Mouse (Mus musculus) gastrocnemius, postnatal 14 days (tissue): ENCODE measurements at regions not wholly inside any gene's neighbourhood (a gene's known extent, or its start where the extent isn't known, plus 50 kb on each side); places are given as distances from the start of the nearest gene placed in this dataset.

Experiments used
- DNase-seq: peaks from one replicate; pipeline ENCODE4 v3.0.0; 2021; ENCODE audit warnings: mixed read lengths
- intact Hi-C: fragments of 180-260 bp; cut with DNase I; formaldehyde crosslinking; loops from one replicate; pipeline ENCODE4 v1.15.1; 2025; ENCODE audit warnings: low total_unique reads

- DNase-seq = no peak
- intact Hi-C loops = no loop called here
These were observed 62.5 kb upstream of the Lrch2 start for GRCm38 (mm10) chrX:147616374-147616773.

DNA sequence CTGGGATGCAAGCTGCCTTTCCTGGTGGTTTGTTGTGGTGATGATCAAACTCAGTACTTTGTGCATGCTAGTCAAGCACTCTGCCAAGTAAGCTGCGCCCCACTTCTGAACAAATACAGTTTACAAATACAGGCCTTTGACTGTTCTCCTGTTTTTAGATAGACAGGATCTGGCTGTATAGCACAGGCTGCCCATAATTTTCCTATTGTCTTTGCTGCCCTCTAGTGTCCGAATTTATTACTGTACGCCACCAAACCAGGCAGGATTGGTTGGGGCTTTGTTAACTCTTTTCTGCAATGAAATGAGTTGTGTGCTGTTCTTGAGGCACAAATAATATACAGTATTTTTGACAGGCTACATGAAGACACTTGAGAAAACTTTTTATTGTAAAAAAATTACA, 54.8 kb upstream of the Lrch2 start:
- intact Hi-C loops = loop anchor here (10.0 kb wide), 1 partner anchor 554 kb away; no protein-coding TSS in a partner anchor
- DNase-seq = peak; percentile 4
